Mouse (Mus musculus): ENCODE measurements around the gene Mpv17. TPM values are rescaled to one million over a fixed set of nuclear protein-coding genes. Genes with fewer than 3 reads are reported as not detected.

The Mpv17 gene
- polyA plus RNA-seq, 1 experiment = 104 TPM

DNA sequence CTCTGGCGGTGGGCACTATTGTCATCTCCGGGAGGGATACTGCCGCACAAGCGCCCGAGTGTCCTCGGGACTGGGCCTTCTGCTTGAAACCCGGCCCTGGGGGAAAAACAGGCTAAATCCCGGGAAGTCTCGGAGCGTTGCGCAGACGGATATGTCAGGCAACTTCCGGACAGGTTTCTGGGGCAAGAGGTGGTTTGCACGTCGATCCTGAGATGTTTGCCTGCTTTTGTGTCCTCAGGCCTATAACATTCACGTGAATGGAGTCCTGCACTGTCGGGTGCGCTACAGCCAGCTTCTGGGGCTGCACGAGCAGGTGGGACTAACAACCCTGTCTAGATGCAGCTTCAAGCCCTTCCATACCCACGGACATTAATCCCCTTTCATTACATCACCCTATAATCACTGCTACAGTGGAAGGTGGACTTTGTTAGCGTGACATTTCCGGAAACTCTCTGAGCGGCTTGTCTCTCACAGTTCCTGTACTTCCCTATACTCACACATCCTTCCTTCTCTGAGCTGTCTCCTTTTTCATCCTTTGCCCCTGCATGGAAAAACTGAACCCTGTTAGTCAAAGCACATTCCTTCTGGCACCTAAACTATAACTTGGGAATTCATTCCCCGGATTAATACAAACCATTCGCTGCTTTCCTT is 39.7 kb upstream of the Mpv17 start:
- peak overlapping the region; percentile 85 for H3K27ac ChIP-seq (replicated peaks; ENCODE audit: low read depth, low read length)
- peaks cover 3% of the 10 kb centered on the region; the same call in 1 of the 2 replicates for H3K4me1 ChIP-seq (ENCODE audit: control insufficient read depth, insufficient read depth, insufficient read length, low read length)

DNA sequence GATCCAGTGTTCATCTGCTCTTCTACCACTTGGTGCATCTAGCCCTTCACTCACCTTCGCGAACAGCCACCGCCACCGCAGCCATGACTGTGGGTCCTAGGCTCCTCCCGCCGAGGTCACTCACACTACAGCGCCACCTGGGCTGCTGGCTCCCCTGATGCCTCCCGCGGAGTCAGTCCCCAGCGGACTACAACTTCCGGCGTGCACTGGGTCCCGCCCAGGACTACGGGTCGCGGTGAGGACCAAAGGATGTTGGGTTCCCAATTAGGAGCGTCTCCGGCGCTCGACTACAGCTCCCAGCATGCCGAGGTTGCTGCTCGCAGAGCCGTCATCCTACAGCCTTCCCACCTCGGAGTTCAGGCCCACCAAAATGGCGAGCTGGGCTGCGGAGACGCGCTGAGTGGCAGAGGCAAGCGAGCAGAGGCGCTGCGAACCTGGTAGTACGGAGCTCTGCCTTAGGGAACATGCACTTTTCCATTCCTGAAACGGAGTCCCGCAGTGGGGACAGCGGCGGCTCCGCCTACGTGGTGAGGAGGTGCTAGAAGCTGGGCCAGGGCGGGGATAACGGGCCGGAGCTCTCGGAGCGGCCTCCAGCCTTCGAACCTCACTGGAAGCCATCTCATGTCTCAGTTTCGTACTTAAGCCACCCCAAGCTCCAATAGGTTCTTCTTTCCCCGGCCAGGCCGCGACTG is 39.0 kb upstream of the Mpv17 start, which contains the start of the genes Snx17 and Eif2b4:
TSS of gene Snx17 (plus strand) at position 289 of the 692 bp plus-strand sequence.
TSS of gene Eif2b4 (minus strand) at position 492 of the 692 bp plus-strand sequence.
- peak within 1 kb of the TSS; percentile 92 for H3K4me3 ChIP-seq (ENCODE audit: insufficient read depth, low read depth, low read length)
- peaks cover 3% of the 10 kb centered on the region; the same call in 1 of the 2 replicates for H3K4me1 ChIP-seq (ENCODE audit: control insufficient read depth, insufficient read depth, insufficient read length, low read length)
- peak within 1 kb of the TSS; percentile 85 for H3K27ac ChIP-seq (replicated peaks; ENCODE audit: low read depth, low read length)

More for the DNA sequence above, 39.7 kb upstream of the Mpv17 start:
- peak overlapping the region; percentile 92 for H3K4me3 ChIP-seq (ENCODE audit: insufficient read depth, low read depth, low read length)

DNA sequence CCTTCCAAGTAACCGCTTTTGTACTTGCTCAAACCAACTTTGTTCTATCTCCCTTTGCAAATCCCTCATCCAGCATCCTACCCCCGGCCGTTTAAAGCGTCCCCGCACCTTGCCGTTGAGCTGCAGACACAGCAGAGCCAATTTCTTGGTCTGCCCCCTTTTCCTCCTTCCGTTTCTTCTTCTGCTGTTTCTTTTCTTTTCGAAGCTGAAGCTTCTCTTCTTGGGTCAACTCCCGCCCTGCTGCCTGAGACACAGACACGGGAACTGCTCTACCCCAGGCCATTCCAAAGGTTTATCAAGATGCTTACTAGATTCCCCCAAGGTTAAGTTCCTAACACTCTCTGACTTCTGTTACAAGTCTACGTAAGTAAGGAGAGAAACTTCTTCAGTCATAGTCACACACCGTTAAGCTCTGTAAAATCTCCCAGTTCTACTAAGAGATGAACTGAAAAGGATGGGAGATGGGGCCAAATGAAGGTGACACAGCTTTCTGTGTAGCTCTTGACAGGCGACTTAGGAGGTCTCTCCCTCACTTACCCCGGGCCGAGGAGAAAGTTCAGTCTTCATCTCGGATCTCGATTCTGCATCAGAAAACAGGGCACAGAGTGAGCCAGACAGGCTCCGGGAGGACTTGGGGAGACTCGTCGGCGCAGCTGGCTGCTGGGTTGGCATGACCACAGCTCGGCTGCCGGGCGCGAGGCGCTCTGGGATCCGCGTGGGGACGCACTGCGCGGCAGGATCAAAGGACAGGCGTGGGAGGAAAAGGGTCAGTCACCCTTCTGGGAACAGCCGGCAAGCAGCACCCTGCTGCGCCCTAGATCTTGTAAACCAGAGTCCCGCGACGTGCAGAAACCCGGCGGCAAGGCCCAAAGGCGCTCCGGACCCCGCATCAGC is 38.2 kb upstream of the Mpv17 start:
- Histone ChIP-seq H3K27ac (replicated peaks; ENCODE audit: low read depth, low read length) (peak overlapping the region; percentile 62), H3K4me3 (ENCODE audit: insufficient read depth, low read depth, low read length) (peak overlapping the region; percentile 78), H3K4me1 (ENCODE audit: control insufficient read depth, insufficient read depth, insufficient read length, low read length) (peaks cover 3% of the 10 kb centered on the region; the same call in 1 of the 2 replicates)

DNA sequence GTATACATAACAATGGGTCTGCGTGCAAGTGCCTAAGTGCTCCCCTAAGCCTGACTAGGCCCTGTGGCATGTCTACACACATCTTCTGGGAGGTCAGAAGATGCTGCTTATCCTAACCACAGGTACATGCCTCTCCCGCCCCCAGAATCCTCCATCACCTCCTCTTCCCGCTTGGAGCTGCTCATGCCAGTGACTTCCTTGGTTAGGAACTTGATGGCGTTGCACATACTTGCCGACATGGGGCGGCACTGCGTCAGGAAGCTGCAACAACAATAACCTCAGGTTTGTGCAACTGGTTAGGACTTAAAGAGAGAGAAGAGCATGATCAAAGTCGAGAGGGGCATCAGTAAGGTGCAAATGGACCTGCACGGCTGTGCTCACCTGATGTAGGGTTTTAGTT is 36.1 kb upstream of the Mpv17 start:
- no peak overlapping the region for H3K4me3 ChIP-seq (ENCODE audit: insufficient read depth, low read depth, low read length)
- H3K4me1 ChIP-seq (ENCODE audit: control insufficient read depth, insufficient read depth, insufficient read length, low read length) = peaks cover 3% of the 10 kb centered on the region; the same call in 1 of the 2 replicates
- H3K27ac ChIP-seq (replicated peaks; ENCODE audit: low read depth, low read length) = no peak overlapping the region

DNA sequence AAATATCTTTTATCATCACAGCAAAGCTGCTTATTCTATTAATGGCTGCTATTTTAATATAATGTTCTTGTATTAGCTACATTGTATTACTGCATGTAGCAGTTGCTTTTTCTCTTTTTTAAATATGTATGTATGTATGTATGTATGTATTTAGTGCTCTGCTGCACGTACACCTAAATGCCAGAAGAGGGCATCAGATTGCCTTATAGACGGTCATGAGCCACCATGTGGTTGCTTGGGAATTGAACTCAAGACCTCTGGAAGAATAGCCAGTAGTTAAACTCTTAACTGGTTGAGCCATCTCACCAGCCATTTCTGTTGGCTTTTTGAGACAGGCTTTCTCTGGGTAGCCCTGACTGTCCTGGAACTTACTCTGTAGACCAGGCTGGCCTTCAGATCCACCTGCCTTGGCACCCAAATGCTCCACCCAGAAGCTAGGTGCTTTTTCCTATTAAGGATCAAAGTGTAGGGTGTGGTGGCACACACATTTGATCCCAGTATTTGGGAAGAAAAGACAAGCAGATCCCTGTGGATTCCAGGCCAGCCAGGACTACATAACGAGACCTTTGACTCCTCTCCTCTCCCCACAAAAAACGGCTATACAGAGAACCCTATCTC is 34.3 kb upstream of the Mpv17 start:
- no peak overlapping the region for H3K4me3 ChIP-seq (ENCODE audit: insufficient read depth, low read depth, low read length)
- H3K27ac ChIP-seq (replicated peaks; ENCODE audit: low read depth, low read length) = no peak overlapping the region
- H3K4me1 ChIP-seq (ENCODE audit: control insufficient read depth, insufficient read depth, insufficient read length, low read length) = peaks cover 3% of the 10 kb centered on the region; the same call in 1 of the 2 replicates

DNA sequence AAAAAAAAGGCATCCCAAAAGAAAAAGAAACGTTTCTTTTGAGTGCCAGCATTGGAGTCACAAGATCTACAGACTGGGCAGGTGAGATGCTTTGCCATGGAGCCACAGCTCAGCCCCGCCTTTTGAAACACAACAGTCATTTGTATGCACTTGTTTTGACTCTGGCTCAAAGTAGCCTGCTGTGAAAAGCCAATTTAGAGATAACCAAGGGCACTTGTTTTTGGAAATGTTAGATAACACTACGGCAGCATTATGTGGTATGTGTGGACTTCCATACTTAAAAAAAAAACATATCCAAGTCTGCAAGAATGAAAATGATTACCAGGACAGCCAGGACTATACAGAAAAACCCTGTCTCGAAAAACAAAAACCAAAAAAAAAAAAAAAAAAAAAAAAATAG is 29.6 kb upstream of the Mpv17 start:
- Histone ChIP-seq H3K27ac (replicated peaks; ENCODE audit: low read depth, low read length) (no peak overlapping the region), H3K4me1 (ENCODE audit: control insufficient read depth, insufficient read depth, insufficient read length, low read length) (no peaks in the 10 kb centered on the region), H3K4me3 (ENCODE audit: insufficient read depth, low read depth, low read length) (no peak overlapping the region)

DNA sequence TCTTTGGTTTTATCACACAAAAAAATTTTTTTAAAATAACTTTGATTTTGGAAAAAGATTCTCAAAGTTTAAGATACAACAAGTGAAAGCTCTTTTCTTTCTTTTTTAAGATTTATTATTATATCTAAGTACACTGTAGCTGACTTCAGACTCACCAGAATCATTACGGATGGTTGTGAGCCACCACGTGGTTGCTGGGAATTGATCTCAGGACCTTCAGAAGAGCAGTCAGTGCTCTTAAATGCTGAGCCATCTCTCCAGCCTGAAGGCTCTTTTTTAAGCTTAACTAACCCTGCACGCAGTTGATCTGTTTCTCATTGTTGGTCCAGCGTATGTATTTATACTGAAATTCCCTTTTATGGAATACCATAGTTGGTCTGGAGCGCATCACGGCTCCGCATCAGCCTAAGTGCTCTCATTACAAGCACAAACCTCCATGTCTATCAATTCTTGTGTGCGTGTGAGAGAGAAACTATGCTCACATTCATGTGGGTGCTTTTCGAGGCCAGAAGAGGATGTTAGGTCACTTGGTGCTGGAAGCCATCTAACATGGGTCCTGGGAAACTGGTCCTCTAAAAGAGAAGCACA is 27.2 kb upstream of the Mpv17 start:
- H3K27ac ChIP-seq (replicated peaks; ENCODE audit: low read depth, low read length) = no peak overlapping the region
- H3K4me3 ChIP-seq (ENCODE audit: insufficient read depth, low read depth, low read length) = 0 out of 2 replicates have a peak overlapping the region, but pooled peaks have one; percentile 7
- no peaks in the 10 kb centered on the region for H3K4me1 ChIP-seq (ENCODE audit: control insufficient read depth, insufficient read depth, insufficient read length, low read length)

DNA sequence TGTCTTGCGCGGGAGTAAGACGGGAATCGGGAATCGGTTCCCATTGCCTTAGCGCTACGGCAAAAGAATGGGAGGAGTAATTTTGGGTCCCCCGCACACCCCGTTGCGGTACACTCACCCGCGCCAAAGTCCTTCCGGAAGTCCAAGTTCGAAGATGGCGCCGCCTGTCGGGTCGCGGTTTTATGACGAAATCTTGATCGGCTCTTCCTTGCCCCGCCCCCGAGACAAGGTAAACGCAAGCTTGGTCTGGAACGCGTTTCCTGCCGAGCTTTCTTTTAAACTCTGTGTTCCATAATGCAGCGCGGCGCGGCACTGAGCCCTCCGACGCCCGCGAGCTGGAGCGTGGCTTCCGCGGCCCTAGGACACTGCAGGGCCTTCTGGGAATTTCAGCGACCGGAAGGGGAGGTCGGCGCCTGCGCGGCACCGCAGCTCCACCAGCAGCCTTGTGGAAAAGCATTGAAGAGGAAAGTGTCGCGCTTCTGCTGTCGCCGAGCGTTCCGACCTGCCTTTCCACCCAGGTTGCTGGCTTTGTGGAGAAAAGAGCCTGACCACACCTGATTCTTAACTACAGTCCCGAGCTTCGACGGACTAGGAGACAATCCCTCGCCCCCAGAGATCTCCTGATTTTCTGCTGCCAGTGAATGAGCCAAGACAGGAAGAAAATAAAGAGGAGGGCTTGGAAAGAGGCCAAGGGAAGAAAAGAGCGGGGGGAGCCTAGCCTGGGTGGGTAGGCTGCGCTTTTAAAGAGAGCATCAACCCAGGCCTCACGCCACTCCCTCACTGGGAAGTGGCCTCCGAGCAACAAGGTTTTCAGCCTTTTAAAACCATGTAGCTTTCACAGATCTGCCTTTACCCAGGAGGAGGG is 25.9 kb upstream of the Mpv17 start, which contains the start of the genes Gm29609 and Gtf3c2:
TSS of gene Gm29609 (minus strand) at position 146 of the 865 bp plus-strand sequence.
TSS of gene Gtf3c2 (minus strand) at position 379 of the 865 bp plus-strand sequence.
- peak within 1 kb of the TSS; percentile 95 for H3K27ac ChIP-seq (replicated peaks; ENCODE audit: low read depth, low read length)
- H3K4me1 ChIP-seq (ENCODE audit: control insufficient read depth, insufficient read depth, insufficient read length, low read length) = no peaks in the 10 kb centered on the region
- peak within 1 kb of the TSS; percentile 81 for H3K4me3 ChIP-seq (ENCODE audit: insufficient read depth, low read depth, low read length)

DNA sequence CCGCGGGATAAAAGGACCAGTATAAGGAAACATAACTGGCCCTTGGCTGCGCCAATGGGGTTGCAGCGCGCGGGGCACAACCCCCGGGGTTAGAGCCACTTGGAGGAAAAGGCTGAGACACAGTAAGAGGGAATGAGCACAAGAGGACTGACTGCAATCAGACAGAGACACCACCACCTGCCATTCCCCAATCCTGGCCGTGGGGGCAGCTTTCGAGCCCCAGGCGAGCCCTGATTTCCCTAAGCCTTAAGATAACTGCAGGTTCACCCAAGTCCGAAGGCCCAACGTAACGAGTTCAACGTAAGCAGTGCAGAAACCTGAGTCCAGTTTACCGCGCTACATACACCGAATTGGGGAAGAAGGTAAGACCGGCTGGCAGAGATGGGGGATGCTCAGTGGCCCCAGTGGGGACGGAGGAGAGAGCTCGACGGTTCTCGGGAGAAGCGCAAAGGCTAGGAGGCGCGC is 25.3 kb upstream of the Mpv17 start:
- peak overlapping the region; percentile 81 for H3K4me3 ChIP-seq (ENCODE audit: insufficient read depth, low read depth, low read length)
- H3K27ac ChIP-seq (replicated peaks; ENCODE audit: low read depth, low read length) = peak overlapping the region; percentile 64
- no peaks in the 10 kb centered on the region for H3K4me1 ChIP-seq (ENCODE audit: control insufficient read depth, insufficient read depth, insufficient read length, low read length)

DNA sequence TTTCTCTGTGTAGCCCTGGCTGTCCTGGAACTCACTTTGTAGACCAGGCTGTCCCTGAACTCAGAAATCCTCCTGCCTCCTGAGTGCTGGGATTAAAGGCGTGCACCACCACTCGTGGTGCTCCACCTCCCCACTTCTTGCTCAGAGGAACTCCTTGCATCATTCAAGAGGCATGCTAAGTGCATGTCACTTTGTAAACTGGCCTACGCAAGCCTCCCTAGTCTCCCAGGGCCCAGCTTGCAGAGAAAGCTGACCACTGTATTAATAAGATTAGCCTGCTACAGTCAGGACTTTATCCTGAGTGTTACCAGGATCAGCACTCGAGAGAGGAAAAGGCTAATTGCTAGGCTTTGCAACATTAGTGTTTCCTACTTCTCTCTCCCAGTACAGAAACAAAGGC is 14.6 kb upstream of the Mpv17 start:
- Histone ChIP-seq H3K27ac (replicated peaks; ENCODE audit: low read depth, low read length) (no peak overlapping the region), H3K4me1 (ENCODE audit: control insufficient read depth, insufficient read depth, insufficient read length, low read length) (no peaks in the 10 kb centered on the region), H3K4me3 (ENCODE audit: insufficient read depth, low read depth, low read length) (no peak overlapping the region)

DNA sequence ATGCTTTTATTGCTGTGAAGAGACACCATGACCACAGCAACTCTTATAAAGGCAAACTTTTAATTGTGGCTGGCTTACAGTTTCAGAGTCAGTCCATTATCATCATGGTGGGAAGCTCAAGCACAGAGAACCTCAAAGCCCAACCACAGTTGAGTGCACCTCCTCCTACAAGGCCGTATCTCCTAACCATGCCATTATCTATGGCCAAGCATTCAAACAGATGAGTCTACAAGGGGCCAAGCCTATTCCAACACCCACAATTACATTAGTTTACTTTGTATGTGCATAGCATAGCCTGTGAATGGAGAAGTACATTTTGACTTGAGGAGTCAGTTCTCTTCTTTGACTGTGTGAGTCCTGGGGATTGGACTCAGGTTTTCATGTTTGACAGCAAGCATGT is 10.8 kb upstream of the Mpv17 start:
- no peak overlapping the region for H3K27ac ChIP-seq (replicated peaks; ENCODE audit: low read depth, low read length)
- H3K4me1 ChIP-seq (ENCODE audit: control insufficient read depth, insufficient read depth, insufficient read length, low read length) = no peaks in the 10 kb centered on the region
- H3K4me3 ChIP-seq (ENCODE audit: insufficient read depth, low read depth, low read length) = no peak overlapping the region

DNA sequence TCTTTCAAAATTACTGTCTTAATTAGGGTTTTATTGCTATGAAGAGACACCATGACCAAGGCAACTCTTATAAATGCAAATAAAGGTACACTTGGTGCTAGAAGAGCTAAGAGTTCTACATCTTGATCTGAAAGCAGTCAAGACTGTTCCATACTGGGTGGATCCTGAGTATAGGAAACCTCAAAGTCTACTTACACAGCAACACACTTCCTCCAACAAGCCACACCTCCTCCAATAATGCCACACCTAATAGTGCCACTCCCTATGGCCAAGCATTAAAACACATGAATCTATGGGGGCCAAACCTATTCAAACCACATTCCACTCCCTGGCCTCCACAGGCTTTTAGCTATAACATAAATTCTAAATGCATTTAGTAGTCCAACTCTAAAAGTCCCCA is 8.4 kb upstream of the Mpv17 start:
- H3K4me1 ChIP-seq (ENCODE audit: control insufficient read depth, insufficient read depth, insufficient read length, low read length) = no peaks in the 10 kb centered on the region
- no peak overlapping the region for H3K4me3 ChIP-seq (ENCODE audit: insufficient read depth, low read depth, low read length)
- no peak overlapping the region for H3K27ac ChIP-seq (replicated peaks; ENCODE audit: low read depth, low read length)

DNA sequence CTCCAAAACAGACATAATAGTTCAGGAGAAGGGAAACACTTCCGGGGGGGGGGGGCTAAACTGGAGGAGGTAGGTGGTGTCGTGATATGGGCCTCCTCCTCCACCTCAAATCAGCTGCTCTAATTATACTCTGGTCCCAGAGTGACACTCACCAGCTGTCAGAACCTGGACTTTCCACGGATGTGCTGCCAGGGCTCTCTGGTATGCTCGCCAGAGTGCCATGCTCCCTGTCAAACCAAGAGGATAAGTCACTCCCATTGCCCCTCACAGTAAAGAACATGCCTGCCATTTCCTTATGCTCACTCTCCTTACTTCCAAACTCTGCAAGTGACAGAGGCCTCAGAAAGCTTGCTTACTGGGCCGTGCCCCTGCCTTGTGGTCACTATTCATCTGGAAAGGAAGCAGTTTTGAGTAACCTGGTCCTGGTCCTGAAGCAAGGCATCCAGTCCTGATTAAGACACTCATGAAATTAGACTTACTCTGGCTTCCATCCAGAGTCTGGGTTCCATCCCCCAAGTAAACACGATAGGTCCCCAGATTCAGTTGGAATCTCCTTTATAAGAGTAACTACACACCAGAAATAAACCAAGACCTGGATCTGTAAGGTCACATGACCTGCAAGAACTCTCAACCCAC is 417 bp downstream of the Mpv17 start:
- Histone ChIP-seq H3K27ac (replicated peaks; ENCODE audit: low read depth, low read length) (no peak overlapping the region; the same call in 1 of the 2 replicates), H3K4me3 (ENCODE audit: insufficient read depth, low read depth, low read length) (peak overlapping the region; percentile 92), H3K4me1 (ENCODE audit: control insufficient read depth, insufficient read depth, insufficient read length, low read length) (peaks cover 3% of the 10 kb centered on the region; the same call in 1 of the 2 replicates)

All from brown adipose tissue, adult 24 weeks (tissue).